Mouse (Mus musculus) neural tube, embryonic 13.5 days (tissue): Measurements from ENCODE around the gene Plxna4. TPM values are rescaled to one million over a fixed set of nuclear protein-coding genes. Genes with fewer than 3 reads are reported as not detected.

Experiments used
- ATAC-seq: fragments of 200-750 bp; cut with Nextera tagmentation; 2 replicates; pipeline ENCODE4 v1.8.0; 2017; ENCODE audit warnings: low read depth, mild to moderate bottlenecking, moderate TSS enrichment, moderate library complexity
- H3K27ac ChIP-seq: fragments of 300-500 bp; sonication (generic); replicated peaks from 2 replicates; pipeline ENCODE4 v1.5.1; 2015; ENCODE audit warnings: moderate library complexity, mild to moderate bottlenecking, inconsistent platforms
- H3K27me3 ChIP-seq: fragments of 300-500 bp; sonication (generic); 2 replicates; pipeline ENCODE4 v1.6.1; 2015; ENCODE audit warnings: mild to moderate bottlenecking, inconsistent platforms
- H3K36me3 ChIP-seq: fragments of 300-500 bp; sonication (generic); 2 replicates; pipeline ENCODE4 v1.6.1; 2015; ENCODE audit warnings: mild to moderate bottlenecking, inconsistent platforms
- H3K4me1 ChIP-seq: fragments of 300-500 bp; sonication (generic); replicated peaks from 2 replicates; pipeline ENCODE4 v1.6.1; 2015; ENCODE audit warnings: inconsistent platforms
- H3K4me2 ChIP-seq: fragments of 300-500 bp; sonication (generic); 2 replicates; pipeline ENCODE4 v1.6.1; 2015; ENCODE audit warnings: inconsistent platforms, mild to moderate bottlenecking, moderate library complexity
- H3K4me3 ChIP-seq: fragments of 300-500 bp; sonication (generic); 2 replicates; pipeline ENCODE4 v1.5.1; 2015; ENCODE audit warnings: mild to moderate bottlenecking, inconsistent platforms
- H3K9ac ChIP-seq: fragments of 300-500 bp; sonication (generic); 2 replicates; pipeline ENCODE4 v1.6.1; 2015; ENCODE audit warnings: moderate library complexity, mild to moderate bottlenecking, inconsistent platforms
- H3K9me3 ChIP-seq: fragments of 300-500 bp; sonication (generic); 2 replicates; pipeline ENCODE4 v1.6.1; 2016; ENCODE audit warnings: inconsistent platforms
- WGBS: fragments of 180-500 bp; shearing (Covaris S2); methylation state at CpG from one replicate; pipeline ENCODE4 v1.1.7; 2015; 5-methylcytosine and 5-hydroxymethylcytosine counted together
- polyA plus RNA-seq: library from polyadenylated mRNA; unstranded; fragments of >200 nt; fragmentation: Nextera tagmentation; extraction: Ambion mirVana; gene quantifications from 2 replicates; pipeline ENCODE4 v1.2.1, GENCODE M21; 2015

The Plxna4 gene
- polyA plus RNA-seq, 1 experiment from 2014 or later, result 17.1 TPM

- peak; percentile 70 for ATAC-seq
- Histone ChIP-seq H3K9ac (no peak overlapping the region), H3K36me3 (no peaks in the 10 kb centered on the region), H3K4me1 (peaks cover 39% of the 10 kb centered on the region), H3K27me3 (no peaks in the 10 kb centered on the region), H3K27ac (peak overlapping the region; percentile 54), H3K4me2 (no peak overlapping the region), H3K4me3 (no peak overlapping the region), H3K9me3 (no peaks in the 10 kb centered on the region)
- 47% methylated on average over 6 of the region's 6 CpGs for WGBS
Measured at GRCm38 (mm10) chr6:32397133-32397730, 190.8 kb downstream of the Plxna4 start.

GRCm38 (mm10) chr6:32395415-32395814, 192.6 kb downstream of the Plxna4 start:
- H3K36me3 ChIP-seq, result no peaks in the 10 kb centered on the region
- peaks cover 39% of the 10 kb centered on the region for H3K4me1 ChIP-seq
- no peak overlapping the region for H3K27ac ChIP-seq
- no peaks in the 10 kb centered on the region for H3K9me3 ChIP-seq
- H3K4me2 ChIP-seq, result no peak overlapping the region
- ATAC-seq, result no peak
- 92% methylated on average over 9 of the region's 9 CpGs for WGBS
- H3K4me3 ChIP-seq, result no peak overlapping the region
- no peaks in the 10 kb centered on the region for H3K27me3 ChIP-seq
- no peak overlapping the region for H3K9ac ChIP-seq

DNA sequence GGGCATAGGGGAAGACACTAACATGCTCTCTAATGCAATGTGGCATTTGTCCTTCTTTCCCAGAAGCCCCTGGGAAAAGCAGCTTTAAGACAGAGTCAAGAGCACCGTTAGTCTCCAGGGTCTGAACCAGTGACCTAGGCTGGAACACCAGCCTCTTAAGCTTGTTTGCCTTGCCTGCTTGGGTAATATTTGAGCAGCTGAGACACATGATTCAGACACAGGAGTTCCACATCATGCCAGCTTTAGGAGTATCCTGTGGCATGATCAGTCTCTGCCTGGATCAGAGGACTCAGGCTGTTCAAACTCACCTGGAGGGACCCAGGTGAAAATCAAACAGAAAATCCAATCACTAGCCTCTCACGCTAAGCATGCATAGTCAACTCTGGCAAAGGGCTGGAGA, 195.7 kb downstream of the Plxna4 start:
- Histone ChIP-seq H3K4me3 (no peak overlapping the region), H3K27me3 (no peaks in the 10 kb centered on the region), H3K9ac (no peak overlapping the region), H3K36me3 (no peaks in the 10 kb centered on the region), H3K27ac (no peak overlapping the region), H3K4me1 (peaks cover 27% of the 10 kb centered on the region), H3K4me2 (no peak overlapping the region), H3K9me3 (no peaks in the 10 kb centered on the region)
- WGBS, result 76% methylated on average over 2 of the region's 2 CpGs
- no peak for ATAC-seq

DNA sequence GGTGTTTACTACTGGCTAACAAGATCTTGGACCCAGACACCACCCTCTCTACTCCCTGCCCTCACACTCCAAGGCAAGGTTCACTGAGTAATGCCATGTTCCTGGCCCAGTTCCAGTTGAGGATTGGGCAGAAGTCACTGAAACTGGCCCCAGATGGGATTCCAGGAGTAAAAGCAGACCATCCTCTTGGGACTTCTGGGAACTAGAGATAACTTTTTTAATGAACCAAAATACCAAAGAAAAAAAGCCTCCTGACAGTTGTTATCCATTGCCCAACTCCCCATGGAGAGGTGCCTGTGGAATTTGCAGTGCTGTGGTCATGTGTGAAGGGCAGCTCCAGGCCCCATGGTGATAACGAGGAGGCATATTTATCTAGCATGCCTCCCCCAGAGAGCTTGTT, 199.7 kb downstream of the Plxna4 start:
- no peak overlapping the region for H3K9ac ChIP-seq
- H3K27ac ChIP-seq, result no peak overlapping the region
- ATAC-seq, result no peak
- 41% methylated on average over 1 of the region's 1 CpGs for WGBS
- peaks cover 30% of the 10 kb centered on the region for H3K4me1 ChIP-seq
- no peaks in the 10 kb centered on the region for H3K9me3 ChIP-seq
- no peaks in the 10 kb centered on the region for H3K36me3 ChIP-seq
- no peak overlapping the region for H3K4me2 ChIP-seq
- no peaks in the 10 kb centered on the region; the same call in 1 of the 2 replicates for H3K27me3 ChIP-seq
- no peak overlapping the region for H3K4me3 ChIP-seq

- Histone ChIP-seq H3K36me3 (no peaks in the 10 kb centered on the region), H3K4me1 (peaks cover 35% of the 10 kb centered on the region), H3K27me3 (no peaks in the 10 kb centered on the region; the same call in 1 of the 2 replicates), H3K4me3 (no peak overlapping the region), H3K9ac (no peak overlapping the region), H3K9me3 (no peaks in the 10 kb centered on the region), H3K27ac (no peak overlapping the region), H3K4me2 (no peak overlapping the region)
- WGBS, result 89% methylated on average over 2 of the region's 2 CpGs
- ATAC-seq, result no peak
Measured at GRCm38 (mm10) chr6:32386915-32387314, 201.1 kb downstream of the Plxna4 start.

DNA sequence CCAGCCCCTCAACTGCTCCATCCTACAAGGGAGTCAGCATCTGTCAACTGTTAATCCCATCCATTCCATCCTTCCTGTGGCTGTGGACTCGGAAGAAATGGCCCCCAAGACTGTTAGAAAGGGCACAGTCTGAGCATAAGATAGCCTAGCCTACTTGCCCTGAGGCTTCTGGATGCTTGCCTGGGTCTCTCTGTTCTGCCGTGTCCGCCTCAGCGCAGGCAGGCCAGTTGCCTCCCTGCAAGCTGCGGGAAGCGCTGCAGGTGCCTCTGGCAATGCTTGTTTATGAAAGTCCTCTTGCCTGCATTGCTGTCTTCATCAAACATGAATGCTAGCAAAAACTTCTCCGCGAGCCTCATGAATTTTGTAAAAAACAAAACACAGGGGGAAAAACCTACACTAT, 203.1 kb downstream of the Plxna4 start:
- Histone ChIP-seq H3K4me3 (no peak overlapping the region), H3K9ac (peak overlapping the region; percentile 31; the same call in 1 of the 2 replicates), H3K36me3 (no peaks in the 10 kb centered on the region), H3K4me2 (no peak overlapping the region), H3K9me3 (no peaks in the 10 kb centered on the region), H3K4me1 (peaks cover 50% of the 10 kb centered on the region), H3K27ac (0 out of 2 replicates have a peak overlapping the region, but pooled peaks have one; percentile 54), H3K27me3 (no peaks in the 10 kb centered on the region; the same call in 1 of the 2 replicates)
- 41% methylated on average over 8 of the region's 8 CpGs for WGBS
- ATAC-seq, result no peak

DNA sequence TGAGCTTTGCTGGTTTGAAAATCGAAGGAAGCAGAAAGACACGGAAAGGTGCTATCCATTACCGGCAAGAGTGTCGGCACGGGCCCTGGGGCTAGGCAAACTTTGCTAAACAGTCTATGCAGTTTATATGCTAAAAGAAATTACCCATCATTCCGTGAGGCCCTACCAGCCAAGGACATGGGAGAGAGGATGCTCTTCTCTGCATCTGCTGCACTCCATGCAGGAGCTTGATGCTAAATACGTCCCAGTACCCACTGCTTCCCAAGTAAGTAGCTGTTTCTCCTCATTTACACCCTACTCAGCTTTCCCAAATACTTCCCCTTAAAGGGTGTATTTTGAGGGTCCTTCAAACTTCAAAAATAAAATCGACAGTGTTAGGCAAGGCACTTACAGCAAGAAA, 203.6 kb downstream of the Plxna4 start:
- H3K9me3 ChIP-seq, result no peaks in the 10 kb centered on the region
- no peaks in the 10 kb centered on the region; the same call in 1 of the 2 replicates for H3K27me3 ChIP-seq
- H3K4me2 ChIP-seq, result no peak overlapping the region
- H3K9ac ChIP-seq, result 0 out of 2 replicates have a peak overlapping the region, but pooled peaks have one; percentile 31
- H3K36me3 ChIP-seq, result no peaks in the 10 kb centered on the region
- ATAC-seq, result no peak
- H3K4me1 ChIP-seq, result peaks cover 52% of the 10 kb centered on the region
- WGBS, result 88% methylated on average over 8 of the region's 8 CpGs
- H3K27ac ChIP-seq, result no peak overlapping the region
- no peak overlapping the region for H3K4me3 ChIP-seq

GRCm38 (mm10) chr6:32381516-32381915, 206.5 kb downstream of the Plxna4 start:
- Histone ChIP-seq H3K27me3 (no peaks in the 10 kb centered on the region; the same call in 1 of the 2 replicates), H3K27ac (no peak overlapping the region), H3K36me3 (no peaks in the 10 kb centered on the region), H3K4me3 (no peak overlapping the region), H3K9ac (no peak overlapping the region), H3K4me1 (peaks cover 80% of the 10 kb centered on the region), H3K9me3 (no peaks in the 10 kb centered on the region), H3K4me2 (no peak overlapping the region)
- ATAC-seq, result no peak
- WGBS, result 18% methylated on average over 10 of the region's 10 CpGs

DNA sequence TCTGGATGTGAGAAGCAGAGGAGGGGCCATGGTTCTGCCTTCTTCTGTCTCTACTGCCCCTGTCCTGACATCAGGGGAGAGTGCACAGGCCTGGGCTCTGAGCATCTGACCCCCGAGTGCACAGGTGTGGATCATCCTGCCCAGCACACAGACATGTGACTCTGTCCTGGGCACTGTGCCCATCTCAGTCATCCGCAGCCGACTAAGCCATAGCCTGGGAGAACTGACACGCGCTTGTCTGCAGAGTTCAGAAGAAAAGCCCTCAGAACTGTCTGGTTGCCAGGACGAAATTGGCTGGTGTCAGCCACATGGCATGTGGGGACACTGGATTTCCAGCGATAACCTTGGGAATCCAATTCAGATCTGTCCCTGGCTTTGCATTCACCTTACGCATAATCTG, 210.8 kb downstream of the Plxna4 start:
- Histone ChIP-seq H3K4me3 (no peak overlapping the region), H3K27ac (peak overlapping the region; percentile 61), H3K9ac (no peak overlapping the region; the same call in 1 of the 2 replicates), H3K4me2 (no peak overlapping the region), H3K9me3 (no peaks in the 10 kb centered on the region), H3K36me3 (no peaks in the 10 kb centered on the region), H3K27me3 (no peaks in the 10 kb centered on the region), H3K4me1 (peaks cover 59% of the 10 kb centered on the region)
- WGBS, result 53% methylated on average over 8 of the region's 8 CpGs
- peak; percentile 68 for ATAC-seq

DNA sequence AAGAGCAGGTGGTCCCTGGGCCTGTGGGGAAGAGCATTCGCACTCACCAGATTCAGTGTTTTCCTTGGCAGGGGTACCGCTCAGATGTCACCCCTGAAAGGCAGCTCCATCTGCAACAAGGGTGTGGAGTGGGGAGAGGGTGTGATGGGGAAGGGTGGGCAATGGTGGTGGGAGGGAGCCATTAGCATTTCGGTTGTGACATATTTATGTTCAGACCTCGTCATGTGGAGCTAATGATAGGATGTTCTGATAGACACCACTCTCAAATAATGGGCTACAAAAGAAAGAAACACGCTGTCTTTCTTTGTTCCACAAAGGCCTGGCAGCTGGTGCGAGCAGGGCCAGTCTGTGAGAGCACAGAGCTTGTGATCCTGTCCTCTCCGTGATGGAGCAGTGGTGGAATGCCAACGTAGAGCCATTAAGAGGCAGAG, 214.0 kb downstream of the Plxna4 start:
- H3K4me1 ChIP-seq, result peaks cover 53% of the 10 kb centered on the region
- WGBS, result 45% methylated on average over 8 of the region's 8 CpGs
- no peak overlapping the region for H3K4me3 ChIP-seq
- no peaks in the 10 kb centered on the region for H3K27me3 ChIP-seq
- no peak overlapping the region for H3K4me2 ChIP-seq
- H3K9ac ChIP-seq, result no peak overlapping the region
- peak; percentile 48; the same call in 1 of the 2 replicates for ATAC-seq
- peak overlapping the region; percentile 18; the same call in 1 of the 2 replicates for H3K27ac ChIP-seq
- no peaks in the 10 kb centered on the region for H3K9me3 ChIP-seq
- H3K36me3 ChIP-seq, result no peaks in the 10 kb centered on the region

DNA sequence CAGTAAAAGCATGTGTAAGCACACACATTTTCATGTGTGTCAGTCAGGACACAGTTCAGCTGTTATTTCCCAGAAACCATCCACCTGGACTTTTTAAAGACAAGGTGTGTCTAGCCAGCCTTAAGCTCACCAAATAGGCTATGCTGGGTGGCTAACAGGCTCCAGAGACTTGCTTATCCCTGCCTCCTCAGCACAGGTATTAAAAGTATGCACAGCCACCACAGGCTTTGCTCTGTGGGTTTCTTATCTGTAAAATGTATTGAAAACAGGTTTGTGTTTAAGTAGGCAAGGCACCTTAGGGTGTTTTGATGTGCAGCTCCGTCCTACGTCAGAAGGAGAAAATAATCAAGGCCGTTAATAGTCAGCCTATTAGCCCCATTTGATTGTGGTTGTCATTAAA, 218.9 kb downstream of the Plxna4 start:
- no peak for ATAC-seq
- Histone ChIP-seq H3K9ac (no peak overlapping the region), H3K9me3 (no peaks in the 10 kb centered on the region), H3K36me3 (no peaks in the 10 kb centered on the region), H3K4me1 (peaks cover 50% of the 10 kb centered on the region), H3K4me3 (no peak overlapping the region), H3K27me3 (no peaks in the 10 kb centered on the region), H3K4me2 (no peak overlapping the region), H3K27ac (no peak overlapping the region)
- WGBS, result 66% methylated on average over 3 of the region's 3 CpGs

GRCm38 (mm10) chr6:32368408-32368807, 219.6 kb downstream of the Plxna4 start:
- WGBS, result 72% methylated on average over 4 of the region's 4 CpGs
- peaks cover 50% of the 10 kb centered on the region for H3K4me1 ChIP-seq
- no peaks in the 10 kb centered on the region for H3K27me3 ChIP-seq
- ATAC-seq, result no peak
- no peaks in the 10 kb centered on the region for H3K36me3 ChIP-seq
- H3K4me3 ChIP-seq, result no peak overlapping the region
- H3K9ac ChIP-seq, result no peak overlapping the region
- no peaks in the 10 kb centered on the region for H3K9me3 ChIP-seq
- no peak overlapping the region for H3K4me2 ChIP-seq
- H3K27ac ChIP-seq, result no peak overlapping the region

- peaks cover 66% of the 10 kb centered on the region for H3K4me1 ChIP-seq
- H3K36me3 ChIP-seq, result no peaks in the 10 kb centered on the region
- H3K4me3 ChIP-seq, result no peak overlapping the region
- WGBS, result 87% methylated on average over 5 of the region's 5 CpGs
- ATAC-seq, result no peak
- H3K9me3 ChIP-seq, result no peaks in the 10 kb centered on the region
- no peak overlapping the region for H3K9ac ChIP-seq
- no peak overlapping the region for H3K4me2 ChIP-seq
- no peak overlapping the region for H3K27ac ChIP-seq
- no peaks in the 10 kb centered on the region for H3K27me3 ChIP-seq
Measured at GRCm38 (mm10) chr6:32364933-32365332, 223.1 kb downstream of the Plxna4 start.
